Mouse (Mus musculus) naive thymus-derived CD4-positive, alpha-beta T cell, adult 2 months (primary cell): Measurements from ENCODE around the gene Hipk2.
"Not testable (repeated sequence)": the region's sequence is repeated elsewhere in the genome, so short reads cannot be mapped to it uniquely, and the experiment has no call there.

Source experiments
- DNase-seq: peaks from one replicate; pipeline ENCODE4 v3.0.0-alpha.2; 2011; ENCODE audit warnings: low read depth

The Hipk2 gene

DNA sequence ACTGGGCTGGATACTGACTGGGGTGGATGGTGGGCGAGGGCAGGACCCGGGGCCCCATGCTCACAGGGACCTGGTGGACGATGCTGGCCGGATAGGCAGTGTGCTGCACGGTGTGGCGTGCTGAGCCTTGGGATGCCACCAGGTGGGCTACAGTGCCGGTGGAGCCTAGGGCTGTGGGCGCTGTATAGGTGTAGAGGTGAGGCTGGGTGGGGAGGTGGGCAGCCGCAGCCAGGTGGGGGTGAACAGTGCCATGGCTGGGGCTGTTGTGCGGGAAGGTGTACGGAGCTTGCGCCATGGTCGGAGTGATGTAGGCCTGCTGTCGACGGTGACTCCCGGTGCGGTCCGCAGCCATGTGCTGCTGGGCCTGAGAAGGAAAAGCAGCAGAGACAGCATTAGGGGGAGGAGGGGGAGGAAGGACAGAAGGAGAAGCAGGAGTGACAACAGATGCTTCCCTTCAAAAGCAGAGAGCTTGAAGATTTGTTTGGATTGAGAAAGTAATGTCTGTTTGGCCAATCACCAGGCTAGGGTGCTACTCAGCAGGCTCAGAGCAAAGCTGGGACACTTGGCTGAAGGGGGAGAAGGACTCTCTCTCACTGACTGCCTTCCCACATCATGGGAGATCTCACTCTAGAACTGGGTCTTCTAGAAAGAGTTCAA is 177.6 kb downstream of the Hipk2 start:
- no peak for DNase-seq

DNA sequence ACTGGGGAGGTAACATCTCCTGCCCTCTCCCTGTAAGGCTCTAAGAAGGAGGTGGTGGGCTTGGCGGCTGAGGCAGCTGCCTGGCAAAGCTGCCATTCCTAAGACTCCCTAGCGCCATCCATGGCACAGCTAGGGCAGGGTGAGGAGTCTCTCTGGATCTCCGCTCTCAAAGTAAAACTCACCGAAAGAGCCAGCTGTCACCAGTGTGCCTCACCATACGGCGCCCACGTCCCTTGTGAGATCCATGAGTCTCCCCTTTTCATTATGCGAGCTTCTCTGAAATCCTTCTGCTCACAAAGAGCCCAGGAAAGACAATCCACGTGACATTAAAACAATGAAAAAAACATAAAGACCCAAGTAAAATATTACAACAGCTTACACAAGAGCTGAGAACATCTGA is 179.4 kb downstream of the Hipk2 start:
- DNase-seq = no peak

DNA sequence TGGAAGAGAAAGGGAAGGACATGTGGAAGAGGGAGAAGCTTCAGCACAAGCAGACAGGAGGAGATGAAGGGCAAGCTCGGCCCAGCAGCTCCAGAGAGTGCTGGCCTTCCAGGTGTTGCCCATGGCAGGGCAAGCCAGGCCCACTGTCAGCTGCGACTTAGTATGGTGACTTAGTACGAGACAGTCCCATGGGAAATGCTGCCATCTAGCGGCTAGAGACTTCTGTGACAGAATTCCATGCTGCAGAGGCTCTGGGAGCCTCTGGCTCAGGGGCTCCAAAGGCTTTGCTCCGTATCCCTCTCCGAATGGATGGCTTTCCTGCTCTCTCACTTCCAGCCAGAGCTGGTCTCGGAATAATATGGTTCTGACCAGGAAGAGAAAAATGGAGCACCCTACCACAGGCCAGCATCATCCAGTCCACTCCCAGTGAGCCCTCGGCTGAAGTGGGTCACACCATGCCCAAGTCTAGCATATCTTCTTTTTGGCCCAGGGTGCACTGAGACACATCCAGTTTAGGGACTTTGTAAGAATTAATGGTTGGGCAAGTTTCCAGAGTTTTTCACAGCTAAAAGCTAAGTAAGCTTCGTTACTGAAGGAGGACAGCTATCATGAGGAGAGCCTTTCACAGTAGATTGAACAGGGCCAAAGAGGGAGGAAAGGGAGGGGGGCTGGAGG is 180.4 kb downstream of the Hipk2 start:
- DNase-seq = peak; percentile 71

DNA sequence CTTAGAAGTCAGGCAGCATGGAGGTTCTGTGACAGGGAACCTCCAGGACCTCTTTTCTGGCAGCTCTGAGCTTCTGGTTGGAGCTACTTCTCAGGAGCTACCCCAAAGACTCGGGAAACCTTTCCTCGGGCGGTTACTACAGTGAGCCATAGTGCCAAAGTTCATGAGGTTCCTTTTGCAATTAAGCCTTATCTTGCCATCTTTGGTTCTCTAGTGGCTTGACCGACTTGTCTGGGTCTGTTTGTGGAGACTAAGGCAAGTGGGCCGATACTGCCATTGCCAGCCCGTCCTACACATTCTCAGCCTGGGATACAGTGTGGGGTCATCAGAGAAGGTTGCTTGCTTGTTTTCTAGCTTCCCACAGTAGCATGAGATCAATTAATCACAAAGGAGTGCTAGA is 183.4 kb downstream of the Hipk2 start:
- DNase-seq = no peak

DNA sequence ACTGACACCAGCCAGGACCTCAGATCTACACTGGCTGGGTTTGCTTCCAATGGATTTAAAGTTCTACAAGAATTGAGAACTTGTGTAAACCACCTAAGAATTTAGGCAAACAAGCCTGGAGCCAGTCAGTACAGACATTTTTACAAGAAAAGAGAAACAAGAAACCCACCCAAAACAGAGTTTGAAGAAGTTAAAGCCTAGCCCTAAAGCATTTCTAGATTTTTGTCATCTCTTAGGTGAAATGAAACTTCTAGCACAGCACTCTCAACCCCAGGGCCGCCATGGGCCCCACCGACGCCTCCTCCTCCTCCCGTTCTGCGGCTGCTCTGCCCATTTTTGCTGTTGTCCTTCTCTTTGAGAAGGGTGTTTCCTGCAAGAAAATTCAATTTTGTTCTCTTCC is 184.9 kb downstream of the Hipk2 start:
- no peak for DNase-seq

DNA sequence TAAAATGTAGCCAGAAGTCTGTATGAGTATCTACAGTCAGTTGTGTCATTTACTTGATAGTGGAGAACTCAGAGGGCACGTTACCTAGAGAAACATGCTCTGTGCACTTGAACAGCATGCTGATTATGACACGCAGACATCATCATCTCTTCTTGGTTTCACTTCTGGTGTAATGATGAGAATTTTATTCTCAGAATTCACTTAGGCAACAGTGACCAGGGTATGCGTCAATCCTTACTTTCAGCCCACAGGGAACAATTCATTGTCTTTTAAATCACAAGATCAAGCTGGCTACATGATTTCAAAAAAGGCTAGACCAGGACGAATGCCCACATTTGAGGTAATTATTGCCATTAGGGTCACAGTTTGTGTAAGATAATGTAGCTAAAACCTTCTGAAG is 185.3 kb downstream of the Hipk2 start:
- DNase-seq = no peak

DNA sequence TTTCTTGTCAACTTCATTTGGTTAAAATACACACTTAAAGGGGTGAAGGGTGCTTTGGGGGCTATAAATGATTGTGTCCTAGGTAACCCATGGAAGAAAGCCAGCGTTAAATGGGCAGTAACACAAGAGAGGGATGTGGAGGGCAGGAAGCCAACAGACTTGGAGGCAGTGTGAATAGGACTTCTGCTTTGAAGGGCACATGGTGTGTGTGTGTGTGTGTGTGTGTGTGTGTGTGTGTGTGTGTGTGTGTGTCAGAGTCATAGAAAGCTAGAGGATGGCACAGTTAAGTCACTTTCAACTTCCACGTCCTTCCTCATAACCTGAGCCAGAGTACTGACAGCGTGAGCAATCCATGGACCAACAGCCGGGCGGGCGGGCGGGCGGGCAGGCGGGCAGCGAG is 187.1 kb downstream of the Hipk2 start:
- no peak for DNase-seq

DNA sequence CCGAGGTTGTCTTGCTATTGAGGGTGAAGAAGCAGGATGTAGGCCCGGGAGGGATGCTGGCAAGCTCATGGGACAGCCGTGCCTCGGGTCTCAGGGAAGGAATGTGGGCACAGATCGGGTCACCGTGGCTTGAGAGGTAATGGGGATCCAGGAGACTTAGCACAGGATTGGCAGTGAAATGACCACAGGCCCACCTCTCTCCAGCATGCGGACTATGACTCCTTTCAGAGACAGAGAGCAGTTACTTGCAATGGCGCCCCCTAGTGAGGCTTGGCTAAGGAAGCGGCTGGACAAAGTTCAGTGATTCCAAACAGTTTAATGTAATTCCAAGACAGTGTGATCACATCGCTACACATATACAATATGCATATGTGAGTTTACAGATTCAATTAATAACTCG is 188.7 kb downstream of the Hipk2 start:
- peak; percentile 23 for DNase-seq

DNA sequence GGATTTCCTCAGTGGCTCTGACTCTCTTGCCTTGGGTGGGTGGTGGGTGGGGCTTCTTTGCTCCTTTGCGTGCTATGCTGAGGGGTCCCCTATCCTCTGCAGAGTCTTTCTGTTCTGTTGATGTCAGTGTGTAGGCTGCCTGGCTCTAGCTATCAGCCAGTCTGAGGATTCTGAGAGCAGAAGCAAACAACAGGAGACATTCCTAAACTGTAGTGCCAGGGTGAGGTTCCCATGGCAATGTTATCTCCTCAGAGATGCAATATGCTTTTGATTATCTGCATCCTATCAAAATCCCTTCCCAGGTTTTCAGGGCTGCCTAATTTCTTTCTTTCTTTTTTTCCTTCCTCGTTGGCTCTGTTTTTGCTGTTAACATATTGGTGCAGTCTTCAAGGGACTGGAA is 193.4 kb downstream of the Hipk2 start:
- no peak for DNase-seq

DNA sequence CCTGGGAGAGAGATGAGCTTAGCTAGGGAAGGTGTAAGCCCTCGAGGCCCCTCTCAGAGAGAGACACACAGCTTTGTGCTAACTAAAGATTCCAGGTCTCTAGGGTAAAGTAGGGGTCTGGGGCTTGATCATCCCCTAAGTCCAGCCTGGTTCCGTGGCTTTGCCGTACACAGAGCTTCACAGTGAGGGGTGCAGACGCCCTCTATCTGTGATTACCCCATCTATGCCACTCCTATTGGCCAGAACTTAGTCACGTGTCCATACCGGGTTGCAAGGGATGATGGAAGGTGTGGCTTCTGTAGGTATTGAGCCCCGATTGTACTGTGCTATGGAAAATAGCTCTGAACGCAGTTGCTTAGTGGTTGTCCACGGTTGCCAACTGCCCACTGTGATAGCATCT is 198.3 kb downstream of the Hipk2 start:
- DNase-seq = no peak

DNA sequence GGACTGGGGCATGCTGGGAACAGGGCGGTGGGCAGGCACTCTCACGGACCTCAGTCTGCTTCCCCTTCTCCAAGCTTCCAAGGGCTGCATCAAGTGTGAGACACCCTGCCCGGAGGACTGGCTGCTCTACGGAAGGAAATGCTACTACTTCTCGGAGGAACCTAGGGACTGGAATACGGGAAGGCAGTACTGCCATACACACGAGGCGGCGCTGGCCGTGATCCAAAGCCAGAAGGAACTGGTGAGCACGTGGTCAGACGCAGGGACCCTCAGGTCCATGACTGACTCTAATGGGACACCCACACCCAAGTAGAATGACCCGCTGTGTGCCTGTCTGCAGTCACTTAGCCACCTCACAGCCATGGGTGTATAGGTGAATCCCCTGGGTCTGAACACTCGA is 199.2 kb downstream of the Hipk2 start:
- DNase-seq = no peak

DNA sequence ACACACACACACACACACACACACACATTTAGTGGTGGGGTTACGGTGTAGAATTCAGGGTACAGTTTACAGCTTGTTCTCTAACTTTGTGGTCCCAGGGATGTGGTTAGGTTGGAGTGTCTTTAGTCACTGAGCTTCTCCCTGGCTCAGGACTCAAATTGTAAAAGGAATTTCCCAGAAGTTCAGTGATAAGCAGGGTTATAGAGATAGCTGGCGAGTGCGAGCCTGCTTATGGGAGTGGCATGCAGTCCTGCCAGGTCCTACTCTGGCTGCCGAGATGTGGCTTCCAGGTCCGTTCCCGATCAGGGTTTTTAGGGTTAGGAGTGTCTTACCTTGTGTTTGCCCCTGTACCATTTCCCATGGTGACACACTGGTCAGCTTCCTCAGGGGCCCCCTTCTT is 199.7 kb downstream of the Hipk2 start:
- DNase-seq = no peak

DNA sequence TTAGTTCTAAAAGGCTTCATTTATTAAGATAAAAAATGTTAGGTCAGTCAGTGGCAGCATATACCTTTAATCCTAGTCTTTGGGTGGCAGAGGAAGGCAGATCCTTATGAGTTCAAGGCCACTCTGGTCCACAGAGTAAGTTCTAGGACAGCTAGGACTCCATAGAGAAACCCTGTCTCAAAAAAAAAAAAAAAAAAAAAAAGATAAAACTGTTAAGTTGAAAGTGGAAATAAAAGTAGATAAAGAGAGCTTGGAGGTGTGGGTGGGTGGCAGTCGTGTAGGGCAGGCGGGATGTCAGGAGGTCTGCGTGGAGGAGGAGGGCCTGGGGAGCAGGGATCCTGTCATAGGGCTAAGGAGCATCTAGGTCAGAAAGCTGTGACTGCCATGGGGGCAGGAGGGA is 204.0 kb downstream of the Hipk2 start:
- DNase-seq = no peak

DNA sequence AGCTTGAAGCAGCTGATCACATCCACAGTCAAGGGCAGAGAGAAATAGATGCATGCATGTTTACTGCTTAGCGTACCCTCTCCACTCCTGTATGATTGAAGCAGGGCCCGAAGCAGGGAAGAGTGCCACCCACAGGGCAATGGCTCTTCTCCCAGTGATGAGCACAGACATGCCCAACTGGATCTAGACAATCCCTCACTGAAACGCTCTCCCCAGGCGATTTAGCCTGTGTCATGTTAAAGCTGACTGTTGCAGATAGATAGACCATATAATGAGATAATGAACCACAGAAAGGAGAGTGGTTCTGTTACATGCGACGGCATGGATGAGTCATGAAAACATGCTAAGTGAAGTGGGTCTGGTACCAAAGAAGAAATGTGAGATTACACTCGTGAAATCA is 204.7 kb downstream of the Hipk2 start:
- no peak for DNase-seq

DNA sequence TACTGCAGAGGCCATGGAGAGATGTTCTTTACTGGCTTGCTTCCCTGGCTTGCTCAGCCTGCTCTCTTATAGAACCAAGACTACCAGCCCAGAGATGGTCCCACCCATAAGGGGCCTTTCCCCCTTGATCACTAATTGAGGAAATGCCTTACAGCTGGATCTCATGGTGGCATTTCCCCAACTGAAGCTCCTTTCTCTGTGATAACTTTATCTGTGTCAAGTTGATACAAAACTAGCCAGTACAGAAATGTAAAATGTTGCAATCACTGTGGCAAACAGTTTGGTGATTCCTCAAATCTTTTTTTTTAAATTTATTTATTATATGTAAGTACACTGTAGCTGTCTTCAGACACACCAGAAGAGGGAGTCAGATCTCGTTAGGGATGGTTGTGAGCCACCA is 205.5 kb downstream of the Hipk2 start:
- not testable (repeated sequence) for DNase-seq

DNA sequence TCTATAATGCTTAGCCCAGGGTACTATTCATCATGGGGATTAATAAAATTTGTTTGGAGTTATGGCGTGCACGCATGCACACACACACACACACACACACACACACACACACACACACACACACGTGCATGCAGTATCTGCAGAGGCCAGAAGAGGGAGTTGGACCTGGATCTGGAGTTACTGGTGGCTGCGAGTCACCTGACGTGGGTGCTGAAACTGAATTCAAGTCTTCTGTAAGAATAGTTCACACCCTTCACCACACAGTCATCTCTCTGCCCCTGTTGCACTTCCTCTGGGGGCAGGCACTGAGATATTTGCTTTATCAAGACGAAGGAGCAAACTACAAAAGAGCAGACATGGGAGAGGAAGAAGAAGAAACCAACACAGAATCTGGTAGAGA is 206.4 kb downstream of the Hipk2 start:
- DNase-seq = peak; percentile 9

DNA sequence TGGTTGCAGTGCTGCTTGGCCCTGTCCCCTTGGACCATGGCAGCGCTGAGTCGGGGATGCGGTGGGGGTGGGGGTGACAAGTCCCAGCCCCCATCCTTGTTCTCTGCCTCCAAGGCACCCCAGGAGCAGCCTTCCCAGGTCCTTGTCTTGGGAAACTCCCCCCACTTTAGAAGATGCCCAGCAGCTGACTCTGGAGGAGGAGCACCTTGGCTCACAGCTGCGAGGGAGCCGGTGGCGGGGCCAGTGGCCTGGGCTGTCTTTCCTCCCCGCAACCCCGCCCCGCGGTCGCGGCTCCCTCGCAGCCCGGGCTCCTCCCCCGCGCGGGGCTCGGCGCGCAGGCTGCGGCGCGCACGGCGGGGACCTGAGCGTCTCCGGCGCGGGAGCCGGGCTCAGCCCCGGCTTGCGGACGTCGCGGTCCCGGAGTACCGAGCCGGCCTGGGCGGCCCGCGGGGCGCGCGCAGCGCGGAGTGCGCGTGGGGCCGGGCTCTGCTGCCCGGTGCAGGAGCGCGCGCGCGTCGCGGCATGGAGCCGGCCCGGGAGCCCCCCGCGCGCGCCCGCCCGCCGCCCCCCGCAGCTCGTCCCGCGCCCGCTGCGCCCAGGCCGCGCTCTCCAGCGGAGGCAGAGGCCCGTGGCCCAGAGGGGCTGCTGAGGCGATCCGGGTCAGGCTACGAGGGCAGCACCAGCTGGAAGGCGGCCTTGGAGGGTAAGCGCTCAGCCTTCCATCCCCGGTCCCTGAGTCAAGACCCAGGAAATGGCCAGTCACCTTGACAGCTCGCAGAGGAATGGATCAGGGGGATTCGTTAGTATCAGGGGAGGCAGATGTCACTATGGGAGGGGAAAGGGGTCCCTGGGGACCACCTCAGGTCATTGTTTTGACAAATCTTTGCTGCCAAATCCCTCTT is 213.0 kb downstream of the Hipk2 start, which contains the start of gene Clec2l:
Clec2l (plus strand) TSS at position 356 of the 902 bp plus-strand sequence.
- no peak for DNase-seq

DNA sequence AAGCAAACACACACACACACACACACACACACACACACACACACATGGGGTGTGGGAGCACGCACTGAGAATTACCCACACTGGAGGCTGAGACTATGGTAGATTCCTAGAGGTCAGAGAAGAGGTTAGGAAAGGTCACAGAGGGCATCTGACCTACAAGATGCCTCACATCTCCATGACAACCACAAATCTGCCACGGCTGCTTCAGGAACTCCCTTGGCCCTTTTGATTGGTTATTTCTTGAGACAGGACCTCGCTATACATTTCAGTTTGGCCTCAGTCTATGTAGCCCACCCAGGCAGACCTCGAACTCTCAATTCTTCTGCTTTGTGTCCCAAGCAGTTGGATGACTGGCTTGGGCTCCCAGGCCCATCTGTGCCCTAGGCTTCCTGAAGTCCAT is 214.3 kb downstream of the Hipk2 start:
- DNase-seq = no peak

DNA sequence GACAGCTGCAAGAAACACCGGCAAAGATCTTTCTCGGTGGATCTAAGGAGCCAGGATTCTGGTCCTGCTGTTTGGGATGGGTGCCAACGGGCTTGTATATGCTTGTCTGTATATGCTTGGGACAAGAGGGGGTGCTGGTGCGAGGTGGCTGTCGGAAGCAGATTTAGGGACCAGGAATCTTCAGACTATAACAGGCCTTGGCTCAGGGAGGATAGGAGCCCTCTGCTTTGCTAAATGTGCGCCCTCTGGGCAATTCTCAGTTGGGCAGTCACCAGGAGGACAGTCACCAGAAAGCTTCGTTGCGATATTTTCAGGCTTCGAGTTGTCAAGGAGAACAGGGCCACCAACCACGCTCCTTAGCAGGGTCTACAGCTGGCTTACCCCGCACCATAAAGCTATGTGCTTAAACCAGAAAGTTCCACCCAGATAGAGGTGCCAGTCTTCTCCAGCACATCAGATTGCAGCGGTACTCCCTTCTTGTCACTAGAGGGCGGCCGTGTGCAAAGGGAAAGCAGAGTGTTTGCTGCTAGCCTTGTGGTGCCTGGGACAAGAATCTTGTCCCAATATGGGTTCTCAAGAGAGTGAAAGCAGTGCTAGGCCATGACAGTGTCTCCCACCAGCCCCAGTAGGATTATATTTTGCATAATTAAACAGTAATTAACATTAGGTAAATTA is 225.6 kb downstream of the Hipk2 start:
- peak; percentile 71 for DNase-seq

DNA sequence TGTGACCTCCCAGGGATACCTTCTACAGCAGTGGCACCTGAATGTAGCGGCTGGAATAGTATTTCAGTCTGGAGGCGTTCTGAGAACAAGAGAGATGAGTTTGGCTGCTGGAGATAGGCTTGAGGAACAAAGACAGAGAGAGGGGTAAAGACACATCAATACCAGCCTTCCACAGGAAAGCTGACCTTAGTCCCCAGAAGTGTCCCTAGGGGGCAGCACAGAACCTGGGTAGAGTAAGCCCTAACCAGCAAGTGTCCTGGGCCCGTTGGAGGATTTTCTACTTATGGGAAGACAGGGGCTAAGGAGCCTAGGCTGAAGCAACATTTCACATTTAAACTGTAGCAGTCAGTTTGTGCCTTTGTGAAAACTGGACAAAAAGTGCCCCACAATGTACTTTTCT is 226.4 kb downstream of the Hipk2 start:
- peak; percentile 23 for DNase-seq
